Mouse (Mus musculus): ENCODE results near the gene Zbtb20.

The Zbtb20 gene

GRCm38 (mm10) chr16:43663978-43664579 is 788.4 kb downstream of the Zbtb20 start, which contains the start of gene Tigit:
Gene Tigit, minus strand, starts transcription at chr16:43664146.
- no peaks in the 10 kb centered on the region for H3K36me3 ChIP-seq (ENCODE audit: control insufficient read depth, insufficient read depth, low read length, poor library complexity, severe bottlenecking)
- DNase-seq (ENCODE audit: low read depth, low spot score), result no peak

GRCm38 (mm10) chr16:43664861-43665260 is 789.2 kb downstream of the Zbtb20 start:
- DNase-seq (ENCODE audit: low read depth, low spot score), result no peak
- Histone ChIP-seq H3K27me3 (ENCODE audit: control insufficient read depth, insufficient read depth, low read length, poor library complexity, severe bottlenecking) (no peaks in the 10 kb centered on the region), H3K36me3 (ENCODE audit: control insufficient read depth, insufficient read depth, low read length, poor library complexity, severe bottlenecking) (no peaks in the 10 kb centered on the region)

More at GRCm38 (mm10) chr16:43663978-43664579, 788.4 kb downstream of the Zbtb20 start, which contains the start of gene Tigit:
- H3K27me3 ChIP-seq (ENCODE audit: control insufficient read depth, insufficient read depth, low read length, poor library complexity, severe bottlenecking), result no peaks in the 10 kb centered on the region

GRCm38 (mm10) chr16:43668294-43668693 is 792.6 kb downstream of the Zbtb20 start:
- DNase-seq (ENCODE audit: low read depth, low spot score), result no peak
- no peaks in the 10 kb centered on the region for H3K36me3 ChIP-seq (ENCODE audit: control insufficient read depth, insufficient read depth, low read length, poor library complexity, severe bottlenecking)
- H3K27me3 ChIP-seq (ENCODE audit: control insufficient read depth, insufficient read depth, low read length, poor library complexity, severe bottlenecking), result no peaks in the 10 kb centered on the region

GRCm38 (mm10) chr16:43671972-43672371 is 796.3 kb downstream of the Zbtb20 start:
- H3K36me3 ChIP-seq (ENCODE audit: control insufficient read depth, insufficient read depth, low read length, poor library complexity, severe bottlenecking), result no peaks in the 10 kb centered on the region
- DNase-seq (ENCODE audit: low read depth, low spot score), result no peak
- H3K27me3 ChIP-seq (ENCODE audit: control insufficient read depth, insufficient read depth, low read length, poor library complexity, severe bottlenecking), result no peaks in the 10 kb centered on the region

GRCm38 (mm10) chr16:43672697-43673096 is 797.0 kb downstream of the Zbtb20 start:
- Histone ChIP-seq H3K27me3 (ENCODE audit: control insufficient read depth, insufficient read depth, low read length, poor library complexity, severe bottlenecking) (no peaks in the 10 kb centered on the region), H3K36me3 (ENCODE audit: control insufficient read depth, insufficient read depth, low read length, poor library complexity, severe bottlenecking) (no peaks in the 10 kb centered on the region)
- DNase-seq (ENCODE audit: low read depth, low spot score), result no peak

GRCm38 (mm10) chr16:43674400-43674799 is 798.7 kb downstream of the Zbtb20 start:
- H3K27me3 ChIP-seq (ENCODE audit: control insufficient read depth, insufficient read depth, low read length, poor library complexity, severe bottlenecking), result no peaks in the 10 kb centered on the region
- H3K36me3 ChIP-seq (ENCODE audit: control insufficient read depth, insufficient read depth, low read length, poor library complexity, severe bottlenecking), result no peaks in the 10 kb centered on the region
- no peak for DNase-seq (ENCODE audit: low read depth, low spot score)

- H3K36me3 ChIP-seq (ENCODE audit: control insufficient read depth, insufficient read depth, low read length, poor library complexity, severe bottlenecking), result no peaks in the 10 kb centered on the region
- no peak for DNase-seq (ENCODE audit: low read depth, low spot score)
- no peaks in the 10 kb centered on the region for H3K27me3 ChIP-seq (ENCODE audit: control insufficient read depth, insufficient read depth, low read length, poor library complexity, severe bottlenecking)
Observed at GRCm38 (mm10) chr16:43687968-43688367, 812.3 kb downstream of the Zbtb20 start.

- Histone ChIP-seq H3K36me3 (ENCODE audit: control insufficient read depth, insufficient read depth, low read length, poor library complexity, severe bottlenecking) (no peaks in the 10 kb centered on the region), H3K27me3 (ENCODE audit: control insufficient read depth, insufficient read depth, low read length, poor library complexity, severe bottlenecking) (no peaks in the 10 kb centered on the region)
- peak; percentile 38 for DNase-seq (ENCODE audit: low read depth, low spot score)
Observed at GRCm38 (mm10) chr16:43690211-43690690, 814.6 kb downstream of the Zbtb20 start.

GRCm38 (mm10) chr16:43690912-43691311 is 815.2 kb downstream of the Zbtb20 start:
- Histone ChIP-seq H3K36me3 (ENCODE audit: control insufficient read depth, insufficient read depth, low read length, poor library complexity, severe bottlenecking) (no peaks in the 10 kb centered on the region), H3K27me3 (ENCODE audit: control insufficient read depth, insufficient read depth, low read length, poor library complexity, severe bottlenecking) (no peaks in the 10 kb centered on the region)
- no peak for DNase-seq (ENCODE audit: low read depth, low spot score)

- DNase-seq (ENCODE audit: low read depth, low spot score), result no peak
- Histone ChIP-seq H3K36me3 (ENCODE audit: control insufficient read depth, insufficient read depth, low read length, poor library complexity, severe bottlenecking) (no peaks in the 10 kb centered on the region), H3K27me3 (ENCODE audit: control insufficient read depth, insufficient read depth, low read length, poor library complexity, severe bottlenecking) (no peaks in the 10 kb centered on the region)
Observed at GRCm38 (mm10) chr16:43691741-43692140, 816.1 kb downstream of the Zbtb20 start.

All from splenic B cell, adult 2 months (primary cell).